Mouse (Mus musculus) layer of hippocampus, adult 11-12 months (tissue): ENCODE results near the gene Trim39.
"Not testable (repeated sequence)": the region's sequence is repeated elsewhere in the genome, so short reads cannot be mapped to it uniquely, and the experiment has no call there.

Experiments used
- DNase-seq: peaks from one replicate; pipeline ENCODE4 v3.0.0; 2022; ENCODE audit warnings: low spot score

Trim39 gene

GRCm38 (mm10) chr17:36248886-36249285 is 23.2 kb downstream of the Trim39 start:
- DNase-seq: no peak

- no peak for DNase-seq
These were observed 26.3 kb downstream of the Trim39 start for GRCm38 (mm10) chr17:36245741-36246140.

GRCm38 (mm10) chr17:36244031-36244430 is 28.0 kb downstream of the Trim39 start:
- no peak for DNase-seq

GRCm38 (mm10) chr17:36240637-36241213 is 31.3 kb downstream of the Trim39 start:
- no peak for DNase-seq

- DNase-seq: no peak
These were observed 34.6 kb downstream of the Trim39 start for GRCm38 (mm10) chr17:36237321-36237921.

GRCm38 (mm10) chr17:36235300-36235699 is 36.7 kb downstream of the Trim39 start:
- DNase-seq: not testable (repeated sequence)

- DNase-seq: no peak
These were observed 38.5 kb downstream of the Trim39 start for GRCm38 (mm10) chr17:36233572-36233971.

GRCm38 (mm10) chr17:36231318-36231717 is 40.7 kb downstream of the Trim39 start:
- DNase-seq: peak; percentile 40

- no peak for DNase-seq
These were observed 43.0 kb downstream of the Trim39 start for GRCm38 (mm10) chr17:36229046-36229445.

- DNase-seq: no peak
These were observed 45.1 kb downstream of the Trim39 start for GRCm38 (mm10) chr17:36226921-36227320.

- no peak for DNase-seq
These were observed 46.7 kb downstream of the Trim39 start for GRCm38 (mm10) chr17:36225231-36225824.

- DNase-seq: no peak
These were observed 47.6 kb downstream of the Trim39 start for GRCm38 (mm10) chr17:36224451-36224850.

GRCm38 (mm10) chr17:36218594-36219155 is 53.4 kb downstream of the Trim39 start:
- DNase-seq: no peak

- no peak for DNase-seq
These were observed 56.5 kb downstream of the Trim39 start for GRCm38 (mm10) chr17:36215586-36215985.
